Mouse (Mus musculus): ENCODE data around the gene Rhbdd1. TPM values are rescaled to one million over a fixed set of nuclear protein-coding genes. Genes with fewer than 3 reads are reported as not detected.

Rhbdd1 gene
- polyA plus RNA-seq, 1 experiment from 2014 or later, result 6.8 TPM

- Histone ChIP-seq H3K36me3 (ENCODE audit: control insufficient read depth, insufficient read depth, low read length) (peaks cover 21% of the 10 kb centered on the region; the same call in 1 of the 2 replicates), H3K9ac (ENCODE audit: low read depth, low read length) (peak overlapping the region; percentile 84), H3K27ac (replicated peaks; ENCODE audit: low read depth, low read length) (peak overlapping the region; percentile 95), H3K9me3 (ENCODE audit: control insufficient read depth, low read length) (no peaks in the 10 kb centered on the region), H3K4me2 (ENCODE audit: low read depth, low read length) (peak overlapping the region; percentile 57), H3K27me3 (replicated peaks; ENCODE audit: control insufficient read depth, insufficient read depth, low read length) (no peaks in the 10 kb centered on the region), H3K4me3 (ENCODE audit: low read depth, low read length) (peak overlapping the region; percentile 83), H3K4me1 (ENCODE audit: control insufficient read depth, insufficient read depth, low read length) (peaks cover 35% of the 10 kb centered on the region)
- WGBS, result 60% methylated on average over 35 of the region's 35 CpGs
- peak; percentile 34 for DNase-seq (ENCODE audit: low spot score)
- ATAC-seq (ENCODE audit: low read depth), result no peak
Observed at GRCm38 (mm10) chr1:82289116-82289989, 26.9 kb upstream of the Rhbdd1 start.

GRCm38 (mm10) chr1:82289990-82290681 is 26.1 kb upstream of the Rhbdd1 start:
- Histone ChIP-seq H3K27me3 (replicated peaks; ENCODE audit: control insufficient read depth, insufficient read depth, low read length) (no peaks in the 10 kb centered on the region; the same call in 1 of the 2 replicates), H3K4me2 (ENCODE audit: low read depth, low read length) (peak overlapping the region; percentile 57), H3K4me3 (ENCODE audit: low read depth, low read length) (peak overlapping the region; percentile 83), H3K9me3 (ENCODE audit: control insufficient read depth, low read length) (no peaks in the 10 kb centered on the region), H3K36me3 (ENCODE audit: control insufficient read depth, insufficient read depth, low read length) (peaks cover 21% of the 10 kb centered on the region; the same call in 1 of the 2 replicates), H3K4me1 (ENCODE audit: control insufficient read depth, insufficient read depth, low read length) (peaks cover 35% of the 10 kb centered on the region), H3K9ac (ENCODE audit: low read depth, low read length) (peak overlapping the region; percentile 84), H3K27ac (replicated peaks; ENCODE audit: low read depth, low read length) (peak overlapping the region; percentile 95)
- ATAC-seq (ENCODE audit: low read depth), result no peak
- peak; percentile 90 for DNase-seq (ENCODE audit: low spot score)
- WGBS, result under 1% methylated on average over 45 of the region's 45 CpGs

- Histone ChIP-seq H3K9ac (ENCODE audit: low read depth, low read length) (peak overlapping the region; percentile 84), H3K9me3 (ENCODE audit: control insufficient read depth, low read length) (no peaks in the 10 kb centered on the region), H3K27me3 (replicated peaks; ENCODE audit: control insufficient read depth, insufficient read depth, low read length) (no peaks in the 10 kb centered on the region; the same call in 1 of the 2 replicates), H3K4me1 (ENCODE audit: control insufficient read depth, insufficient read depth, low read length) (peaks cover 31% of the 10 kb centered on the region), H3K36me3 (ENCODE audit: control insufficient read depth, insufficient read depth, low read length) (peaks cover 21% of the 10 kb centered on the region; the same call in 1 of the 2 replicates), H3K4me3 (ENCODE audit: low read depth, low read length) (peak overlapping the region; percentile 83), H3K4me2 (ENCODE audit: low read depth, low read length) (peak overlapping the region; percentile 57), H3K27ac (replicated peaks; ENCODE audit: low read depth, low read length) (peak overlapping the region; percentile 95)
- peak; percentile 62 for ATAC-seq (ENCODE audit: low read depth)
- peak; percentile 93 for DNase-seq (ENCODE audit: low spot score)
- WGBS, result 0% methylated on average over 29 of the region's 31 CpGs
Observed at GRCm38 (mm10) chr1:82290723-82291150, 25.5 kb upstream of the Rhbdd1 start.

GRCm38 (mm10) chr1:82291151-82291797 is 25.0 kb upstream of the Rhbdd1 start, which contains the start of gene Irs1:
TSS of gene Irs1 (minus strand) at chr1:82291416.
- H3K27ac ChIP-seq (replicated peaks; ENCODE audit: low read depth, low read length), result peak within 1 kb of the TSS; percentile 95
- peak within 1 kb of the TSS; percentile 57 for H3K4me2 ChIP-seq (ENCODE audit: low read depth, low read length)
- peaks cover 31% of the 10 kb centered on the region for H3K4me1 ChIP-seq (ENCODE audit: control insufficient read depth, insufficient read depth, low read length)
- ATAC-seq (ENCODE audit: low read depth), result peak; percentile 89
- peaks cover 21% of the 10 kb centered on the region; the same call in 1 of the 2 replicates for H3K36me3 ChIP-seq (ENCODE audit: control insufficient read depth, insufficient read depth, low read length)
- H3K4me3 ChIP-seq (ENCODE audit: low read depth, low read length), result peak within 1 kb of the TSS; percentile 83
- no peaks in the 10 kb centered on the region for H3K9me3 ChIP-seq (ENCODE audit: control insufficient read depth, low read length)
- H3K9ac ChIP-seq (ENCODE audit: low read depth, low read length), result peak within 1 kb of the TSS; percentile 84
- under 1% methylated on average over 28 of the region's 60 CpGs for WGBS
- no peaks in the 10 kb centered on the region; the same call in 1 of the 2 replicates for H3K27me3 ChIP-seq (replicated peaks; ENCODE audit: control insufficient read depth, insufficient read depth, low read length)
- peak; percentile 96 for DNase-seq (ENCODE audit: low spot score)

- peaks cover 25% of the 10 kb centered on the region for H3K4me1 ChIP-seq (ENCODE audit: control insufficient read depth, insufficient read depth, low read length)
- no peaks in the 10 kb centered on the region; the same call in 1 of the 2 replicates for H3K27me3 ChIP-seq (replicated peaks; ENCODE audit: control insufficient read depth, insufficient read depth, low read length)
- ATAC-seq (ENCODE audit: low read depth) (no peak), DNase-seq (ENCODE audit: low spot score) (no peak)
- peak overlapping the region; percentile 95 for H3K27ac ChIP-seq (replicated peaks; ENCODE audit: low read depth, low read length)
- WGBS, result under 1% methylated on average over 17 of the region's 23 CpGs
- H3K4me3 ChIP-seq (ENCODE audit: low read depth, low read length), result peak overlapping the region; percentile 83
- no peaks in the 10 kb centered on the region for H3K9me3 ChIP-seq (ENCODE audit: control insufficient read depth, low read length)
- peak overlapping the region; percentile 84 for H3K9ac ChIP-seq (ENCODE audit: low read depth, low read length)
- H3K4me2 ChIP-seq (ENCODE audit: low read depth, low read length), result peak overlapping the region; percentile 57
- peaks cover 20% of the 10 kb centered on the region; the same call in 1 of the 2 replicates for H3K36me3 ChIP-seq (ENCODE audit: control insufficient read depth, insufficient read depth, low read length)
Observed at GRCm38 (mm10) chr1:82291930-82292712, 24.1 kb upstream of the Rhbdd1 start.

GRCm38 (mm10) chr1:82292771-82293170 is 23.5 kb upstream of the Rhbdd1 start:
- Histone ChIP-seq H3K27ac (replicated peaks; ENCODE audit: low read depth, low read length) (no peak overlapping the region; the same call in 1 of the 2 replicates), H3K4me2 (ENCODE audit: low read depth, low read length) (peak overlapping the region; percentile 57), H3K9ac (ENCODE audit: low read depth, low read length) (no peak overlapping the region), H3K4me1 (ENCODE audit: control insufficient read depth, insufficient read depth, low read length) (peaks cover 19% of the 10 kb centered on the region), H3K36me3 (ENCODE audit: control insufficient read depth, insufficient read depth, low read length) (peaks cover 14% of the 10 kb centered on the region; the same call in 1 of the 2 replicates), H3K27me3 (replicated peaks; ENCODE audit: control insufficient read depth, insufficient read depth, low read length) (no peaks in the 10 kb centered on the region; the same call in 1 of the 2 replicates), H3K9me3 (ENCODE audit: control insufficient read depth, low read length) (no peaks in the 10 kb centered on the region), H3K4me3 (ENCODE audit: low read depth, low read length) (peak overlapping the region; percentile 83)
- peak; percentile 93 for DNase-seq (ENCODE audit: low spot score)
- peak; percentile 67 for ATAC-seq (ENCODE audit: low read depth)
- whole genome bisulfite sequencing, result 2% methylated on average over 12 of the region's 13 CpGs

- Histone ChIP-seq H3K9me3 (ENCODE audit: control insufficient read depth, low read length) (no peaks in the 10 kb centered on the region), H3K27ac (replicated peaks; ENCODE audit: low read depth, low read length) (0 out of 2 replicates have a peak overlapping the region, but pooled peaks have one; percentile 3), H3K27me3 (replicated peaks; ENCODE audit: control insufficient read depth, insufficient read depth, low read length) (no peaks in the 10 kb centered on the region; the same call in 1 of the 2 replicates), H3K36me3 (ENCODE audit: control insufficient read depth, insufficient read depth, low read length) (0 out of 2 replicates have a peak, but pooled peaks cover under 1% of the 10 kb centered on the region), H3K4me3 (ENCODE audit: low read depth, low read length) (no peak overlapping the region), H3K4me2 (ENCODE audit: low read depth, low read length) (no peak overlapping the region), H3K4me1 (ENCODE audit: control insufficient read depth, insufficient read depth, low read length) (peaks cover 8% of the 10 kb centered on the region; the same call in 1 of the 2 replicates), H3K9ac (ENCODE audit: low read depth, low read length) (no peak overlapping the region)
- 11% methylated on average over 6 of the region's 6 CpGs for WGBS
- no peak for ATAC-seq (ENCODE audit: low read depth)
- DNase-seq (ENCODE audit: low spot score), result peak; percentile 83
Observed at GRCm38 (mm10) chr1:82294102-82294501, 22.1 kb upstream of the Rhbdd1 start.

Measured in embryonic facial prominence, embryonic 14.5 days (tissue).